Mouse (Mus musculus): Measurements from ENCODE around the gene Iglon5.
A peak's percentile ranks its signal among the peaks of the same experiment; 100 is the strongest.

Iglon5 gene

DNA sequence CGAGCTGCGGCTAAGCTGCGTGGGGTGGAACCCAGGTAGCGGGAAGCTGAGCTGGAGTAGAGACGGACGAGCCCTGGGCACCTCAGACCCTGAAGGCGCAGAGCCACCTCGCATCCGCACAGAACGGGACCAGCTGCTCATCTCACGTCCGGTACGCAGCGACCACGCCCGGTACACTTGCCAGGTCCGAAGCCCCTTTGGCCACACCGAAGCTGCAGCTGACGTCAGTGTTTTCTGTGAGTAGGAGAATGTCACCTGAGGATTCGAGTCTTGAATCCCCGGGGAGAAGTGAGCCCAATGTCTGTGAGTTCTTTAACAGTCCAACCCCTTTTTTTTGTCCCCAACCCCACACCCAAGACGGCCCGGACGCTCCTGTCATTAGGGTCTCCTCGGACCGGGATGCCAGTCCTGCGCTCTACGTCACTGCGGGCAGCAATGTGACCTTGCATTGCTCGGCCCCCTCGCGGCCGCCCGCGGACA, 25.0 kb downstream of the Iglon5 start:
- DNase-seq = peak; percentile 68

DNA sequence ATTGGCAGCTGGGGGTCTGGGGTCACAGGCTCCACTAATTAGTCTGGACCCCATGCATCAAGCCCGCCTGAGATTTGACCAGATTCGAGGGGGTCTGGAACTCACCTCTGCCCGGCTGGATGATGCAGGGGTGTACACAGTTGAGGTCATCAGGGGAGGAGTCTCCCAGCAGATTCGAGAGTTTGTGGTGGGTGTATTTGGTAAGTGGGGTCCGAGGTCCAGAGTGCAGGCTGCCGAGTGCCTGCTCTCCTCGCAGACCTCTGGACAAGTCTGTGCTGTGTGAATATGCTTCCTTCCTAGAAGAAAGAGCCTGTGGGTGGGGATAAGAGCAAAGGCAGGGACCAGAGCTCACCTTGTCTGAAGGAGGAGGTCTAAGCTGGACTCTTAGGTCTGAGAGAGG, 25.9 kb downstream of the Iglon5 start:
- DNase-seq = no peak

DNA sequence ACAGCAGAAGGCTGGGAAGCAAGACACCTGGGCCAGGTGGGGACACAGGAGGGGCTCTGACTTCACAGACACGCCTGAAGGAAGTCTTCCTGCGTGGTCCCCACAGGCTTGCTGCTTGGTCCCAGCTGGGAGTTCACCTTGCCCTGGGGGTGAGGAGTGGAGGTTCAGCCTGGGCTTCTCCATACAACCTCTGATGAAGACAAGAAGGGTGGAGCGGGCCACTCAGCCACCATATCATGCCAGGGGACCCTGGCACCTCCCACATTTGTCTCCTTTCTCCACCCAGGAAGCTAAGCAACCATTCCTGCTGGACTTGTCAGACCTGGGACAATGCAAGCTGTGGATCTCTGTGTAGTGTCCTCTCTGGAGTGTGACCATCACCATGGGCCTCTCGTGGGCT, 27.0 kb downstream of the Iglon5 start, which contains the start of gene Vsig10l:
Gene Vsig10l (plus strand): TSS at position 301 of the 400 bp plus-strand sequence.
- DNase-seq = no peak

DNA sequence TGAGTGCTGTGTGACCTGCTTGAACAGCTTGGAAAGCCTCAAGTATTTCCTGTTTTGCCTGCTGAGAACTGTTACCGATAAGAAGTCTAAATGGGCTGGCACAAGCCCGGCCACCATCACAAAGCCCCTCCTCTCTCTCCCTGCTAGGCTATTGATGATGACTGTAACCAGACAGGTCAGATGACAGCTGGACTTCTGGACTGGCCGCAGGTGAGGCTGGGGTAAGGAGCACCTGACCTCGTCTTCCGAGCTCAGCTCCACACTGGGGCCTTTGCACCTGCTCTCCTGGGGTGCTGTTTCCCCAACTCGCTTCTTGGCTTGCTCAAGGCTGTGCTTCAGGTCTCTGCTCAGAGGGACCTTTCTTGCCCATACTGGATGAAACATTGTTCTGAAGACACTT, 35.5 kb downstream of the Iglon5 start:
- peak; percentile 44 for DNase-seq

DNA sequence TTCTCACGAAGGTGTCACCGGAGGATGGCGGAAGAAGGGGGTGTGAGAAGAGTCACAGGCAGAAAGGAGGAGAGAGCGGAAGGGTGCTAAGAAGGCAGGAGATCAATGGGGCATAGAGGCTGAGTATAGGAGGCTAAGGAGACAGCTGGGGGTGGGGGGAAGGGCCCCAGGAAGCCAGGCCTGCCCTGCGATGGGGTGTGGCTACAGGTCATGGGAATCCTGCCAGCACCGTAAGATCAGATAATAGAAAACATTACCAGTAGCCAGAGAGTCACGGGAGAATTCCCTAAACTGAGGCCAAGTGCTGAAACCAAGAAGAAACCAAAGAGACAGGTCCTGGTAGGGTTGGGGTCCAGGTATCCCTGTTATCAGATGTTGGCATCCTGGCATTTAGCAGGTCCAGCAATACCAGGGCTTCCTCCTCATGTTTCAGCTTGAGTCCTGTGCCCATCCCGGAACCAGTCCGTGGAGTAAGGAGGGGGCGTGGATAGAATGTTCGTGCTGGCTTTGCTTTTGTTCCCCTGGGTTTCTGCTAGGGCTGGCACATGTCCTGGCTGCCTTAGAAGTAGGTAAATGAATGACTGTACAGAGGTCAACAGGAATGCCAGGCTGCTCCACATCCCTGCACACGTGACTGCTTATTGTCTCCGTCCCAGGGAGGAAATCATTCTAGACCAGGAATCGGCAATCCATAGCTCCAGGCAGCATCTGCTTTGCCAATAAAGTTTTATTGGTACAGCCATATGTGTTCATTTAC, 36.1 kb downstream of the Iglon5 start:
- peak; percentile 57 for DNase-seq

DNA sequence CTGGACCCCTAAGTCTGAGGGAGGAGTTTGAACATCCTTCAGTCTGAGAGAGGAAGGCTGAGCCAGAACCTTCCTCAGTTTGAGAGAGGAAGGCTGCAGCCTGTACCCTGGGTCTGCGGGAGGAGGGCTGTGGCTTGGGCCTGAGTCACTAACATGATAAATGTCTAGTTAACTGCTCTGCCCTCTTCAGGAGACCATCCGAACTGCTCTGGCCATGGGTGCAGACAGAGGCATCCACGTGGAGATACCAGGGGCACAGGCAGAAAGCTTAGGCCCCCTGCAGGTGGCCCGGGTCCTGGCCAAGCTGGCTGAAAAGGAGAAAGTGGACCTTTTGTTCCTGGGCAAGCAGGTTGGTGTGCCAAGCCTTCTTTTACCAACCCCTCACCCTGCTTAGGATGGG, 37.3 kb downstream of the Iglon5 start:
- DNase-seq = peak; percentile 42

DNA sequence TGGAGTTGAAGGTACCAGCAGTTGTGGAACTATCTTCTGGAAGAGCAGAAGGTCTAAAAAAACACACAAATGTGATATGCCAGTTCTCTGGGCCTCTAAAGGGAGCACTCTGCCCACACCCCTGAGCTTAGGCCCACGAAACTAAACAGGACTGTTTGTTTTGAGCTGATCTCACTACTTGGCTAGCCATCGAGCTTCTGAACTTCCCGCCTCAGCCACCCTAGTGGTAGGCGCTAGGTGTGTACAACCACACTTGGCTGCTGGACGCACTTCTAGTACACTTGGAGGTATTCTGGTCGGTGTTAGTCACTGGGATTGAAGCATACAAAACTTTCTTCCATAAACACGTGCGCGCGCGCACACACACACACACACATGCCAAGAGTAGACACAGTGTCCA, 38.1 kb downstream of the Iglon5 start:
- peak; percentile 31 for DNase-seq

DNA sequence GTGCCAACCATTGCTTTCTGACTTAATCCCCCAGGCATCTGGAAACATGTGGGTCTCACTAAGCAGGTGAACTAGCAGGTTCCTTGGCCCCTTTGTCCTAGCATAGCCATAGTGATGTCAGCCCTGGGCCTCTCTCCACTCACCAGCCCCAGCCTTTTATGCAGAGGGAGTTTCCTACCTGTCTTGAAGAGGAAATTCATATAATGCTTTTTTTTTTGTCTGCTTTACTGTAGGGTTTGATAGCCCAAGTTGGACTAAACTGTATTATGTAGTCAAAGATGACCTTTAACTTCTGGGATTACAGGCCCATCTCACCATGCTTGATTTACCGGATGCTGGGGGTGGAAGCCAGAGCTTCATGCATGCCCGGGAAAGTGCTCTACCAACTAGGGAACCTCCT, 40.1 kb downstream of the Iglon5 start:
- DNase-seq = no peak

DNA sequence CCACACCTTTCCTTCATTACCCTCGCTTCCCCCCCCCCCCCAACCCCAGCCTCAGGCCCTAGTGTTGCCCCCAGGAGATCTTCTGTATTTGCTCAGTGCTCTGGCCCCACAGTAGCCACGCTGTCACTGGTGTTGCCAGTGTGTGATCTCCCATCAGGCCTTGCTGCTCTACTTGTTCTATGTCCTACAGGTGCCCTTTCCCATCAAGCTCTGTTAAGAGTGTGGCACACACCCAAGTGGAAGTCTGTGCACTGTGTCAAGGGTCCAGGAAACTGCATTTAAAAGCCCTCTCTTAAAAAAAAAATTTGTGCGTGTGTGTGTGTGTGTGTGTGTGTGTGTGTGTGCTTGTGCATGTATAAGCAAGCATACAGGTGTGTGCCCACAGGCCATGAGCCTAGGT, 41.6 kb downstream of the Iglon5 start:
- DNase-seq = peak; percentile 45

DNA sequence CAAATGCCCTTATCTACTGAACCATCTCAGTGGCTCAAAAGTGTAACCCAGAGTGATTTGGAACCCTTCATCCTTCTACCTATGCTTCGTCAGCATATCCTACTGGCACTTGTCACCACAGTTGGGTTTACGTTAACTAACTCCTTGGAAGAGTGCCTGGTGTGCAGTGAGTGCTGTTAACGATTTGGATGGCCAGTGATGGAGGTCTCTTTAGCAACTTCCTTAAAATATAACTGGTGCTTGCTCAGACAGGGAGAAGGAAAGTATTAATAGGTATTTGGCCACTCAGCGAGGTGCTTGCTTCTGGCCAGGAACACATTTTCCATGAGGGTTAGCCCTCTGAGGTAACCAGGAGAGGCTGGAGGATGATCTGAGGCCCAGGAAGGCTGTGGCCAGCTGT, 42.1 kb downstream of the Iglon5 start:
- peak; percentile 30 for DNase-seq

DNA sequence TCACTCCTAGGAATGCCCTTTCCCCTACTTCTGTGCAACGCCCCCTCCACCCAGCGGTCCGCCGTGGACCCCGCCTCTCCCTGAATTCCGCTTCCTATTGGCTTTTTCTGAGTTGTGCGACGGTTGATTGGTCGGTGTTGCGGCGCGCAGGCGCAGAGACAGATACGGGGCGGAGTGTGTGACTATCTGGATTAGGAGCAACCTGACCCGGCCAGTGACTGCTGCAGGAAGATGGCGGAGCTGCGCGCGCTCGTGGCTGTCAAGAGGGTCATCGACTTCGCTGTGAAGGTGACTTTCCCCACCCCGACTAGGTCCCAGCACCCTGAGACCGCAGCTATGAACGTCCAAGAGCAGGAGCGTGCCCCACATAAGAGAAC, 46.0 kb downstream of the Iglon5 start, which contains the start of the genes Etfb and Gm45233:
Gene Etfb (plus strand): TSS at position 167 of the 377 bp plus-strand sequence.
Gene Gm45233 (plus strand): TSS at position 212 of the 377 bp plus-strand sequence.
- DNase-seq = peak; percentile 98

DNA sequence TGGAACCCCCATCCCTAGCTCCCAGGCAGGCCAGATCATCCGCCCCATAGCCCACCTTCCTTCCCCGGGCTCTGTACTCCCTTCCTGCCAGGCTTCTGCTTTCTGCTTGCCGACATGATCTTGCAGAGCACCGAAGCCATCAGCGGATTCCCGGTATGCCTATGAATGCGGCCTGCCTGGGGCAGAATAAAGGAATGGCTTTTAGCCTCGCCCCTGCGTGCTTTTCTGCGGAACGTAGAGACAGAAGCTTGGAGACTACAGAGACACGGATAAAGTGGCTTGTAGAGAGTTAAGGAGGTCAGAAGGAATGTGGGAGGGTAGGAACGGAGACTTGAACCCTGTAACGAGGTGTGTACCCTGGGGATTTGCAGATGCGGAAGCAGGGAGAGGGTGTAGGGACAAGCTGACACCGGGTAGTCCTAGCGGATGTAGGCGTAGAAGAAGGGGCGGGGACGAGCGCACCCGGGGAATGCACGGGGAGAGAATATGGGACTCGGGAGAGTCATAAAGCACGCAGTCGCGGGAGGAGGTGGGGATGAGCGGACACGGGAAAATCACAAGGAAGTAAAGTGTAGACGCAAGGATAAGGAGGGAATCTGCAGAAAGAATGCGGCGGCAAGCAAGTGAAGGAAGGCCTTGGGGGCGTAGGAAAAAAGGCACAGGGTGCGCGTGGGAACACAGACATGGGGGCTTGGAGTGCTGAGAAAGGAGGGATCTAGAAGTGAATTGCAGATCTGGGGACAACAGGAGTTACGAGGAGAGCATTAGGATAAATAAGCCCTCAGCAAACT, 46.6 kb downstream of the Iglon5 start:
- peak; percentile 93 for DNase-seq

DNA sequence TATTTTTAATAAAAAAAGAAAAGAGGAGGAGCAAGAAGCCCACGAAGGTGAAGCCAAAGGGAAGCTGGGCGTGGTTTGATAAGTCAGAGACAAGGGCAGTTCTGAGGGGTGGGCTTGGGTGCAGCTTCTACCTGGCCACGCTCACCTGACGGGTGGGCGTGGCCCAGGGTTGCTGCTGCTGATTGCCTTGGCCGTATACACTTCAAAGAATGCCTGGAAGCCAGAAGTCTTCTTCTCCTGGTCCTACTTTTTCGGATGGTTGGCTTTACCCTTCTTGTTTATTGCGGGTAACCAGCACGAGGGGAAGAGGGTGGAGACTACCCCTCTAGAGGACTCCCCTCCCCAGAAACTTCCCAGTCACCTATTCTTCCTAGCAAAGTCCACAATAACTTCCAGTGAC, 47.2 kb downstream of the Iglon5 start:
- peak; percentile 24 for DNase-seq

DNA sequence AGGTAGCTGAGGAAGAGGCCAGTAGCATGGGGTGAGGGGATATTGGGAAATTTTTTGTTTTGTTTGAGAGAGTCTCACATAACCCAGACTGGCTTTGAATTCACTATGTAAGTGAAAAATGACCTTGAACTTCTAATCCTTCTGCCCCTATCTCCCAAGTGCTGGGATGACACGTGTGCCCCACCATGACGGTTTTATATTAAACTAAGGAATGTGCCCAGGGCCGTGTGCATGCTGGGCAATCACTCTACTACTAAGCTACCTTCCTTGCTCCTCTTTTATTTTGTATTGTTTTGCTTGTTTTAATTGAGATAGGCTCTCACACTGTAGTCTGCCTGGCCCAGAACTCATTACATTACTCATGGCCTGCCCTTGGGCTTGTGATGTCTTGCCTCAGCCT, 48.8 kb downstream of the Iglon5 start:
- no peak for DNase-seq

DNA sequence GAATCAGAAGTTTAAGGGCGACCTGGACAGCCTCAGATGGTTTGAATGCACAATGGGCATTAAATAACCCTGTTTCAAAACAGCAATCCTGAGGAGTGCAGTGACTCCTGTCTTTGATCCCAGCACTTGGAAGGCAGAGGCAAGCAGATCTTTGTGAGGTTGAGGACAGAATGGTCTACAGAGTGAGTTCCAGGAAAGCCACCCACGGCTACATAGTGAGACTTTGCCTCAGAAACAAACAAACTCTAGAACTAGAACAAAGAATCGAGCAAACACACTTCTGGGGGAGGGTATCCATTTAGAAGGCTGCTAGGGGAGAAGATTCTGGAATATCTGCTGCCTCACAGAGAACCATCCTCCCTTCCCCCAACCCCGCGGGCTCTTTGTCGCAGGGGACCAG, 49.4 kb downstream of the Iglon5 start, which contains the start of gene Cldnd2:
Gene Cldnd2 (plus strand): TSS at position 301 of the 400 bp plus-strand sequence.
- DNase-seq = no peak

DNA sequence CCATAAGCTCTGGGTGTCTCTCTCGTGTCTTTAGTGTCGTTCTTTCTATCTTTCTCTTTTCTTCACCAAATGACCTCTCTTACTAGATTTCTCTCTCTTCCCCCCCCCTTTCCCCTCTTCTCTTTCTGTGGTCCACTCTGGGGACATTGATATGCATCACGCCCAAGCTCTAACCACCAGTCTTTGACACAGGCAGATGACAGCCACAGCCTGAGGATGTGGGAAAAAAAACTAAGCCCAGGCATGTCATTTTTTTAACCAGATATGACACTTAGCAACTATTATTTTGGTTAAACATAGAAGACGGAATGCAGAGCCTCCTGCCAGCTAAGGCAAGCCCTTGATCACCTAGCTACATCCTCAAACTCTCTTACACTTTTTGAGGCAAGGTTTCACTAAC, 51.3 kb downstream of the Iglon5 start:
- no peak for DNase-seq

DNA sequence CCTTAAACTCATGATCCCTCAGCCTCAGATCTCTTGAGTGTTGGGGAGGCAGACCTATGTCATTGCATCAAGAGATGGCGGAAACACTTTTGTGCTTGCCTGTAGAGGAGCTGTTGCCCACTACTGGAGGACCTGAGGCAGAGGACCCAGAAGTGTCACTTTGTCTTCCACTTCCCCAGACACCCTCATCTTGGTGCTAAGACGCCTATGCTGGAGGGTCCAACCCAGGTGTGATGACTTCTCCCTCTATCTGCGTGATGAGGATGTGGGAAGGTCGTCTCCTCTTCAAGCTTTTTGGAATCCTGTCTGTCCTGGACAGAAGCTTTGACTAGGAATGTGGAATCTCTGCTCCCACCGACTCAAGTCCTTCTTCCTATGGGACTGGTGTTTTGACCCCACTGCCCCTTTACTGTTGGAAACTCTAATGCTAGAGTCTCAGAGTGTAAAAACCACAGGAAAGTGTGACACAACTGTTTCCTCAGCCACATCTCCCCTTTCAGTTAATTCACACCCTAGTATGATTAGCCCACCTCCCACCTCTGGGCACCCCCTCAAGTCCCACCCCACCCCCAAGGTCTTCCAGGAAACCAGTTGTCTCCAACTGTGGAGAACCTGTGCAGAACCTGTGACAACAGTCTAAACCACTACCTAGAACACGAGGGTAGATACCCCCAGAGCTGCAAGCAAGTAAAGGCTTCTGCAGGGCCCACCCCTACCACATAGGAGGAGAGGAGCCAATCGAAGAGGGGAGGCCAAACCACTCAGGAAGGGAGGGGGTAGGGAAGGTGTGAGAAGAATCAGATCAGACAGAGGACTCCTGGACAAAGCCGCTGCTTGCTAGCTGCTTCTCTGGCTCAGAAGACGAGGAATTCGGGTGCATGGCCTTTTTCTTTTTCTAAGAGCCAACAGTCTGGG, 53.3 kb downstream of the Iglon5 start, which contains the start of gene Nkg7:
Gene Nkg7 (plus strand): TSS at position 733 of the 915 bp plus-strand sequence.
- DNase-seq = no peak

DNA sequence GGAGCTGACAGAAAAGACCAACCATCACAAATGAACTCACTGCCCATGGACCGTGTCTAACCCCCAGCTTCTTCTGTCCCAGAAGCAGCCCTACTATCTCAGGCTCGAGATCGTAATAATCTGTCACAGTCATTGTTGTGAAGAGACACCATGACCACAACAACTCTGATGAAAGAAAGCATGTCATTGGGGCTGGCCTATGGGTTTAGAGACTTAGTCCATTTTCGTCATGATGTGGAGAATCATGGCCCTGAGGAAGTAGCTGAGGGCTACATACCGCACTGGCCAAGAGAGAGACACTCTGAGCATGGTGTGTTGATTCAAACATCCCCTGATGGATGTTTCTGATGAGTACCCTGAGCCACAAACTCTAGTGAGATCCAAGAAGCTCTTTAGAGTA, 55.2 kb downstream of the Iglon5 start:
- DNase-seq = no peak

DNA sequence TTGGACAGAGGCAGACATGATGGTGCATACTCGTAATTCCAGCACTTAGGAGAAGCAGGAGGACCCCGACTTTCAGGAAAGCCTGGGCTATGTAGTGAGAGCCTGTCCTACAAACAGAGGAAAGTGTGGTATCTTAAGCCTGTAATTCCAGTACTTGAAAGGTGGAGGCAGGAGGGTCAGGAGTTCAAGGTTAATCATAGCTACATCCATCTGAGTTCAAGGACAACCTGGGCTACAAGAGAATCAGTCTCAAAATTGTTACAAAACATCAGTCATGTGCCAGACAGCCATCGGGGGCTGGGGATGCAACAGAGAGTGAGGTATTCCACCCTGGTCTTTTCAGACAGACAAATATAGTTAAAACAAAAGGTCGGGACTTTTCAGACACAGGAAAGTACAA, 57.0 kb downstream of the Iglon5 start:
- no peak for DNase-seq

DNA sequence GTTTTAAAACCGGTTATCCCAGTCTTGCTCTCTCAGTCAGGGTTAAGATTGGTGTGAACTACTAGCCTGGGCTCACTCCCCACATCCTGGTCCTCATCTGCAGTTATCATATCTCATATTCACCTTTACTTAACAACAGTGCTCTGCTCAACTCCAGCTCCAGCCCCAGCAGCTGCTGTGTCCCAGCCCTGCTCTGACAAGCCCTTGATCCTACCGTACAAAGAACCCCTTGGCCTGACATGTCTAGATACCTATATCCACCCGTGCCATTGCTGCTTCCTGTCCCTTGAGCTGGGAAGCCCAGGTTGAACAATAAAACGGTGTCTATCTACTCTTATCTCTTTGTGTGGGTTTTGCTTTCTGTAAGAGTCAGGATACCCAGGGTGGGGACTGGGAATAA, 60.4 kb downstream of the Iglon5 start:
- no peak for DNase-seq

DNA sequence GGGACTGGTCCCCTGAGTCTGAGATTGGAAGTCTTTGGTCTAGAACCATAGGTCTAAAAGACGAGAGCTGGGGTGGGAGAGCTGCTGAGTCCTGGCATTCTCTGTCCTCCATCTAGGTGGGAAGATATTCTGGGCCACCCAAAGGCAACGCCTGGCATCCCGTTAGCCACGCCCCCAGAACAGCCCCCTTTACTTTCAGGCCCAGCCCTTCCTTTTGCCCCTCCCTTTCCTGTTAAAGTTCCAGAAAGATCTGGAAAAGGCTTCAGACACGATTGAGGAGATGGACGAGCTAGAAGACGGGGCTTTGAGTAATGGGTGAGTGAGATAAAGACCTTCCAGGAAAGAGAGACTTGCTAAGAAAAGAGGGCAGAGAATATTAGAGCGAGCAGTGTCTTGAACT, 62.5 kb downstream of the Iglon5 start, which contains the start of gene Lim2:
Gene Lim2 (plus strand): TSS at position 265 of the 400 bp plus-strand sequence.
- DNase-seq = no peak

DNA sequence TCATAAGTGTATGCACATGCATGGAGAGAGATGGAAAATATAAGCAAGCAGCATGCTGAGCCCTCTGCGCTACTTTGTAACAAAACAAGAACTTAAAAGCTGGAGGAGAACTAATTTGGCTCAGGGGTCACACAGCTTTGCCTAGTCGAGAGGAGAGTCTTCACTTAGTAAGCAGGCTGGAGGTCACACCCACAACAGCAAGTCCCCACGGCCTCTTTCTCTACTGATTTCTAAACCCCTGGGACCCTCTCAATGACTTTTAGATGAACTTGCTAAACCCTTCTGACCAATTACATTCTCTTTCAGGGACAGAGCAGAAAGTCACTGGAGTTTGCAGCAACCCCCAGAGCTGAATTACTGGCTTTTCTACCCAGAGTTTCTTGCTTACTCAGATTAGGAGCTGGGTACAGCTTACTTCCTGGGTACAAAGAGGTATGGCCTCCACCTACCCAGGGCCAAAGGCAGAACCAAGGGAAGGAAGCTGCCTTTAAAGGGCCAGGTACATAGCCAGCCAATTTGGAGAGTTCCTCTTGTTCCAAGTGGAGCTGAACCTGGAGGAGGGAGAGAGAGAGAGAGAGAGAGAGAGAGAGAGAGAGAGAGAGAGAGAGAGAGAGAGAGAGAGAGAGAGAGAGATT, 65.8 kb downstream of the Iglon5 start:
- no peak for DNase-seq
